Mouse (Mus musculus): Measurements from ENCODE around the gene Atp2a2.

Gene Atp2a2

DNA sequence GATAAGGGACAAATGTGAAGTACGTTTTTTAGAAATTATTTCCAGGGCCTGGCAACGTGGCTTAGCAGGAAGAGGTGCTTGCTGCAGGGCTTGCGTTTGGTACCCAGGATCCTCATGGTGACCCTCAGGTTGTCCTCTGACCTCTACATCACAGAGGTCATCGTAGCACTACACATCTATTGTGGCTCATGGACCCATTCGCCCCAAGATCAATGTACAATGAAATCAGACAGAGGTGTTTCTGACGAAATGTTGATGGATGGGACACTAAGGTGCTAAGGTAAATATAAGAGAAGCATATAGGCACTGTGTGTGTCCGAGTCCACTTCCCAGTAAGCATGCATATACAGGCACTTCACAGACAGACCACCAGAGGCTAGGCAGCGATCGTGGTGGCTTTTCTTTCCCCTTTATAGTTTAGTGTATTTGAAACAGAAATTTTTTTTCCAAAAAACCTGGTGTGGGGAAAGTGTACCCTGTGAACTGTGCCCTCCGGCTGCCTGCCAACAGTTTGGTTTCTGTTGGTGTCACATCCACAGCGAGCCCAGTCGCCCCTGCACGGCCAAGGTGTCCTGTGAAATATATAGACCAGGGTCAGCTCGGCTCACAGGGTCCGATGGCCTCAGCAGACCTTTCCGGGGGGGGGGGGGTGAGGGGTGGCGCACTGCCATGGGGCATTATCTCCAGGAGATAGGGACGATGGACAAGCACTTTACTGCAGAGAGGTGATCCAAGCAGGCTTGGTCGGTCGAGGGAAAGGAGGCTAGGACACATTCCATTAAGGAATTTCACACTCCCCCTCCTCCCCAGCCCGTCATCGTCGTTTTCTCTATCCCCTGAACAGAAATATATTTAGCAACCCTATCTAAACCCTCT is 18.5 kb upstream of the Atp2a2 start:
- no peak for DNase-seq (ENCODE audit: low read depth, low spot score)

DNA sequence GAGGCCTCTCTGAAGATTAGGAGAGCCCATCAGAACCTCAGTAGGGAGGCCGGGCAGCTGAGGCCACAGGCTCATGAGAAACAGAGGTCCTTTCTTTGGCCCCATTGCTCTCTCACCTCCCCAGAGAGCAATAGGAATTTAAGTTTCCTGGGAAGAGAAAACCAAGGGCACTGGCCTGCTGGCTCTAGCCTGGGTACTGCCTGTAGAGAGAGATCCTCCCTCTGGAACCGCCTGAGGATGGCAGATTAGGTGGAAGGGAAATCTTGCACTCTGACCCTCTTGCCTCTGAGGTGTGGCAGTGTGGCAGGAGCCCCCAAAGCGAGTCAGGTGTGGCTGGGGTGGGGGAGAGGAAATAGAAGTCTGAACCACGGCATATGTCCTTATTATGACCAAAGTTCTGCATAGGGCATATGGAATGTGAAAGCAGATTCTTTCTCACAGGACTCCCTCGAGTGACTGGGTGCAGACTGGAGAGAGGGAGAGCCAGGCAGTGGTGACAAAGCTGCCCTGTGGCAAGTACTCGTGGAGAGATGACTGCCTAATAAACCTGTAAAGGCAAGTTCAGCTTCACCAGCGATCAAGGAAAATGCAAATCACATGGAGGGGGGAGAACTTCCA is 17.1 kb upstream of the Atp2a2 start:
- no peak for DNase-seq (ENCODE audit: low read depth, low spot score)

DNA sequence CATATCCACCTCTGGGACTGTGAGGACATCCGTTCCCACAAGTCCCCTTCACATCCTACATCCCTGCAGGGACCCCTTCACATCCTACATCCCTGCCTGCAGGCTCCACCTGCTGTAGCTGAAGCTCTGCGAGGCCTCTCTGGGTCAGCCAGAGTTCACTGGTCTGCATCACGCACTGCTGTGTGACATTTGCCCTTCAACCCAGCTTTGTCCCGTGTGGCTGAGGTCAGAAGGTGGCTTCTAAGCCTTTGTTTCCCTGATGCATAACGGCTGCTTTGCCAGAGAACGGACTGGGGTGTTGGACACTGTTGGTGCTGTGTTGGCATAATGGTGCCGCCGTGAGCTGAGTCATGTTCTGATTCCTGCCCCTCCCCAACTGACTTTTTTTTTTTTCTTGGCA is 16.2 kb upstream of the Atp2a2 start:
- DNase-seq (ENCODE audit: low read depth, low spot score): no peak

DNA sequence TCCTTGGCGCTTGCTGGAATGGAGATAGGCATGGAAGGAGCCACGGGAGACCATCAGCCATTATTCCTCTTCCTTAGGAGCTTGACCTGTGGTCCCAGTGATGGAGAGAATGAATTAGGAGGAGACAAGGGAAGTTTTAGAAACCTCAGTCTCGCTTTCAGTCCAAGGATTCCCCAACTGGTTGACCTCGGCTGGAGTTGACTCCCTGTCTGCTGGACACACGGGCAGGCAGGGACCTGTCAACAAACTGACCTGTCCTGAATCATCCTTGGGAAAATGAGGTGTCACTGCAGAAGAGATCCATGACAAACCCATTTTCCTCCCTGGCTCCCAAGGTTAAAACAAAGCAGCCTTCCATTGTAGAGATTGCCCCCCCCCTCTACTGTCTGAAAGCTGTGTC is 14.9 kb upstream of the Atp2a2 start:
- no peak for DNase-seq (ENCODE audit: low read depth, low spot score)

DNA sequence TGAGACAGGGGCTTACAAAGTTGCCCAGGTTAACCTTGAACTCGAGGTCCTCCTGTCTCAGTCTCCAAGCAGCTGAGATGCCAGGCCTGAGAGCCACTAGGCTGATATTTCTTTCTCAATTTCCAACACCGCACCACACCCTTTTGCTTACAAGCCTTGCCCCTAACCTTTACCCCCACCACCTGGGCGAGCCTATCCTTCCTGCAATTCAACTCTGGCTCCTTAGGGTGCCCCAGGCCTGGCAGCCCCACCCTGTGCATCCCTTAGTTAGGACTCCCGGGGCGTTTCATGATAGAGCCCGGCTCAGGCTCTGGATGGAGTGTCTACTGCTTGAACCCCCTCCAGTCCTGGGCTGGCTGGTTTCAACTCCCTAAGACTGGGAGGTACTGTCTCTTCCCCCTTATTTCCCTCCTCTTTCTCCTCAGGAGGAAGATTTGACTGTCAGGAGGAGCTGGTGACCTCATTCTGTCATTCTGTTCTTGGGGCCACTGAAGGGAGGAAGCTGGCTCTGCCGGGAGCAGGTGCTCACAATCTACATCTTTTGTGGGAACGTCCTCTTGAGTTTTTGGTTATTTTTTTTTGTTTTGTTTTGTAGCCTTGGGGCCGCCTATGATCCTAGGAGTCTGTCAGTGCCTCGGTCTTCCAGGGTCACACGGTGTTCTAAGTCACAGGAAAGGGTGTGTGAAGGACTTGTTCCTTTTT is 14.2 kb upstream of the Atp2a2 start:
- DNase-seq (ENCODE audit: low read depth, low spot score): no peak

DNA sequence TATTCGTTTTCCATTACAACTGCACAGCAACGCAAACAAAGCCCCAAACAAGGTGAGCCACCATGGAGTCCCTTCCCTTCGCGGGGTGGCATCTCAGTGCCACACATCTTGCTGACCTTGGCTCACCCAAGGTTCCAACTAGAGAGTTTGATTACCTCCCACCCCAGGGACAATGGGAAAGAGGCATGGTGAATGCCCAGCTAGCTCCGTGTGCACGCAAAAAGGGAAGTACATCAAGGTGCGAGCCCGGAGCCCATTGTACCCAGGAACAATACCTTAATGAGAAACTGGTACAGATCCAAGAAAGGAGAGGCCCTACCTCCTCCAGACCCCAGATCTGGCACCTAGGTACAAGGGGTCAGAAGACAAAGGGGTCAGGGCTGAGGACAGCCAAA is 12.1 kb upstream of the Atp2a2 start:
- DNase-seq (ENCODE audit: low read depth, low spot score): no peak

DNA sequence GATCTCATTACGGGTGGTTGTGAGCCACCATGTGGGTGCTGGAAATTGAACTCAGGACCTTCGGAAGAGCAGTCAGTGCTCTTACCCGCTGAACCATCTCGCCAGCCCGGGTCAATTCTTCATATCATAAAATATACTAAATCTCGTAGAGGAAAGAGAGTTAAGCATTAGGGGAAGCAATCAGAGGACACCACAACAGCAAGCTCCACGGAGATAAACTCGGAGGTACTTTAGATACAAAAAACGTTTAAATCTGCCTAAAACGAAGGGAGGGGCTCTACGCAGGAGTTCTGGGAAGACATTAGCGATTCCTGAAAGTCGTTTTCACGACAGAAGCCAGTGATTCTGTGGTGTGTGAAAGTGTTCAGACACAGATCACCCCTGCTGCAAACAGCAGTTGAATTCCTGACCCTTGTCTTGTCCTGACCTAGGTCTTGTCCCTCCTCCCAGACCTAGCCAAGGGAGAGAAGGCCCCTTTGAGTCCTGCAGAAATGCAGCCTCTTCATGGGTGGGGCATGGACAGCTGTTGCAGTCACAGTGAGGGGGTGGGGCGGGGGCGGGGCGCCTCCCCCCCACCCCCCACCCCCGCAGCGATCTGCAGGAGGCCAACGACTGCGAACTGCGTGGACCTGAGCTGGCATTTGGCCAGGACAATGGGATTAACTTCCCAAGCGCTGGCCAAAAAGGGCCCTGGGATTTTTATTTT is 11.5 kb upstream of the Atp2a2 start:
- no peak for DNase-seq (ENCODE audit: low read depth, low spot score)

DNA sequence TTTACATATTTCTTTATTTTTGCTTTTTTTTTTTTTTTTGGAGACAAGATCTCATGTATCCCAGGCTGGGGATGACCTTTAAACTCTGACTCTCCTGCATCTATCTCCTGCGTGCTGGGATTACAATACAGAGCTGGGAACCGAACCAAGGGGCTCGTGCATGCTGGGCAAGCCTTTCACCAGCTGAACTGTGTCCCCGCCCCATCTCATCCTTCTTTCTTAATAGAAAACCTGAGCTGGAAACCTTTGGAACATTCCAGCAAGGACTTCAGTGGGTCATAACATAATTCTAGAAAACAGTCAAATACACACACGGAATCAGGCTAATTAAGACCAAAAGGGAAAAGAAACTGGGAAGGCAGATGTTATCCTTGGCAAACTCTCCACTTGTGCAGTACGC is 10.0 kb upstream of the Atp2a2 start:
- DNase-seq (ENCODE audit: low read depth, low spot score): no peak

DNA sequence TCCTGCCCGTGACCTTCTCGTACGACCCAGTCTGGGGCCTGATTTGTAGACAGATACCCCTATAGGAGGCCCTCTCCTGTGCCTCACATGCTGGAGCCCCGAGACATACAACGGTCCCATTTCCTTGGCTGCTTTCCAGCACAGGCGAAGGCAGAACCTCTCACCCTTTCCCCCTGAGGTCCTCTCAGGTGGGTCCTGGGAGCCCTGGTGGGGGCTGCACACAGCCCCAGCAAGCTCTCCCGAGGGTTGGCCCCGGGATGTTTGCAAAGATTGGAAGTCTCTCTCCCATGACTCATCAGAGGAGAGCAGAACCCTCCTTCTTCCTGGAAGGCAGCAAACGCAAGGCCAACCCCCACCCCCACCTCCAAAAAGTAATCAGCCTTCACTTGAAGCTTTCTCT is 9.4 kb upstream of the Atp2a2 start:
- peak; percentile 11 for DNase-seq (ENCODE audit: low read depth, low spot score)

DNA sequence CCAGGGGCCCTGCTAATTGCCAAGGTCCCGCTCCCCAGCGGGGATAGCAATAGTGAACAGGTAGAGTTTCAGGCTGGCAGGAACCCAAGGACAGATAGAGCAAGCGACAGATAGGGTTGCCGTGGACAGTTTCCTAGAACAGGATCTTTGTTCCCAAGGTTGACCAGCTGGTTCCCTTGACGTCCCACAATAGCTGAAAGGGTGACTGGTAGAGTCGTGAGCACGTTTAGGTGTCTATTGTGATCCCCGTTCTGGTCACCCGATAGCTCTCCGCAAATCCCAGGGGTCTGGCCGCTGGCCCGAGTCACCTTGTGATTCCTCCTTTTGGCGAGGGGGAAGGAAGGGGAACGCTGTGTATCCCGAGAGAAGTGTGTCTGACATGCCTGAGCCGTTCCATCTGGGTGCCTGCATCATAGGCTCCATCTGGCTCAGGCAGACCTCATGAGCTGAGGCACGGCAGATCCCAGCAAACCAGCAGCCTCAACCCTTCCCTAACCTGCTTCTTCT is 8.7 kb upstream of the Atp2a2 start:
- DNase-seq (ENCODE audit: low read depth, low spot score): no peak

DNA sequence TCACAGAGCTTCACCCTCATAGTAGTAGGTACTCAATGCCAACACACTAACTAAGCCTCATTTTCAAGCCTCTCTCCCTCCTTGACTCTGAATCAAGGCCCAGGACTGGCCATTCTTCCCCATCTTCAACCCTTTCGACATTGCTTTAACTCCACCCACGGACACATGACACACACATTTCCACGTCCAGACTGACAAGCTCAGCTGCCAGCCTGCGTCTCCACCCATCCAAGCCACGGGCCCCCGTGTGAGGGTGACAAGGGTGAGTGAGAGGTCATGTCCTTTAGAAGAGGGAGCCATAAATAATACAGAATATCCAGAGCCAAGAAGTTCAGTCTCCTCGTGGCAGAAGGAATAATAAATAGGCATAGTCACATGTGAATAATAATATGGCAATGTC is 7.6 kb upstream of the Atp2a2 start:
- no peak for DNase-seq (ENCODE audit: low read depth, low spot score)

DNA sequence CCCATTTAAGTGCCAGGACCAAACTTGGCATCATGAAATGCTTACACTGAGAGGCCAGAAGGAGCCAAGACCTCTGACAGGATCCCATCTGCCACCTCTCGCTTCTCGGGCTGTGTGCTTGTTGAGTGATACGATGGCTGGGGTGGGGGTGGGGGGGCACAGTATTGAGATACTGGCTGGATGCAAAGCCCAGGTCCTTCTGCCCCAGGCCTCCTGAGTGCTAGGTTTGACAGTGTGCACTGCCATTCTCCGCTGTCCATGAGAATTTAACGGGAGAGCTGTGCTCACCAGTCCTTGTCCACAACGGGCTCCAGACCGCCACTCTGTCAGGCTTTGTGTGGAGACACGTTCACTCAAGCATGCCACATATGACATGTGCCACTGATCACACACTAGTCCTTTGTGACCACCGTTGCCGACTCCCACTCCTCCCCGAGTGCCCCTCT is 6.9 kb upstream of the Atp2a2 start:
- DNase-seq (ENCODE audit: low read depth, low spot score): no peak

DNA sequence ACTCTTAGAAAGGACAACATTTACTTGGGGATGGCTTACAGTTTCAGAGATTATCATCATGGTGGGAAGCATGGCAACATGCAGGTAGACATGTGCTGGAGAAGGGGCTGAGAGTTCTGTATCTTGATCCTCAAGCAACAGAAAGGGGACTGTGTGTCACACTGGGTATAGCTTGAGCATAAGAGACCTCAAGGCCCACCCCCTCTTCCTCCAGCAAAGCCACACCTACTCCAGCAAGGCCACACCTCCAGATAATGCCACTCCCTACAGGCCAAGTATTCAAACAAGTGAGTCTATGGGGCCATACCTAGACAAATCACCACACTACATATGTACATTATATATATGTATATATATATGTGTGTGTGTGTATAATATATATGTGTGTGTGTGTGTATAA is 5.4 kb upstream of the Atp2a2 start:
- no peak for DNase-seq (ENCODE audit: low read depth, low spot score)

DNA sequence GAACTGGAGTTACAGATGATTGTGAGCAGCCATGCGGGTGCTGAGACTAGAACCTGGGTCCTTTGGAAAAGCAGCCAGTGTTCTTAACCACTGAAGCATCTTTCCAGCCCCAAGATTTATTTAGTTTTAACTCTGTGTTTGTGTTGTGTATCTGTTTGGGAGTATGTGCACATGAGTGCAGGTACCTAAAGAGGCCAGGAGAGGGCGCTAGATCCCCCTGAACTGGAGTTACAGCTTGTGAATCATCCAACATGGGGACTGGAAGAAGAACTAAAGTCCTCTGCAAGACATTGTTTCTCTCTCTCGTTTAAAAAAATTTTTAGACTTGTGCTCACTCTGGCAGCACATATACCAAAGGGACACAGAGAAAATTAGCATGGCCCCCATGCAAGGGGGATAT is 4.4 kb upstream of the Atp2a2 start:
- no peak for DNase-seq (ENCODE audit: low read depth, low spot score)

DNA sequence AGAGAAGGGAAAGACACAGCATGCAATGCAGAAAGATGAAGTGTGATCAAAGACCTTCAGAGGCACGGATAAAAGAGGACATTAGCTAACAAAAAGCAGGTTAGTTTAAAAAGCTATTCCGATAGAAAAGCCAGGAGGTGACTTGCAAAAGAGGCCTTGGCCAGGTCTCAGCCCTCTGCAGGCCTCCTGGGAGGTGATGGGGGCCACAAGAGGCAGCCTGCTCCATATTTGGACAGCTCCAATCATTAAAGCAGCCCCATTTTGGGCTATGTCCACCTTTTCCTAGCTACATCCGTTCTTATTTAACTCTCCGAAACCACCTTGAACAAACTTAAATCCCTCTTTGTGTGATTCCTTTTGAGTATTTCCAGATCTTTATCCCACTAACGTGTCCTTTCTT is 3.5 kb upstream of the Atp2a2 start:
- DNase-seq (ENCODE audit: low read depth, low spot score): no peak

DNA sequence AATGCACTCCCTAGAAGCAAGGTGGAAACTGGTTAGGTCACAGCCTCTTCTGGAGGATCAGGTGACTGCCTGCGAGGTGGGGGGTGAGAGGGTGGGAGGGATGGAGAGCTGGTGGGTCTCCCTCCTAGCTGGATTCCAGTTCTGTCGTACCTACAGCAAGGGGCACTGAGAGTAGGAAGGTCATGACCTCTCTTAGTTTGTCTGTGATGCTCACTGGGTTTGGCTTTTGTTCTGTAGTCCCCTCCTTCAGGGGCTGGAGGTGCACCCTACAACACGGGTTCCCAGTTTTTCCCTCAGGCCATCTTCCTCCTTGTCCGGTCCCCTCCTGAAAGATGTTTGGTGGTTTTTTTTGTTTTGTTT is 1.7 kb upstream of the Atp2a2 start:
- DNase-seq (ENCODE audit: low read depth, low spot score): no peak

DNA sequence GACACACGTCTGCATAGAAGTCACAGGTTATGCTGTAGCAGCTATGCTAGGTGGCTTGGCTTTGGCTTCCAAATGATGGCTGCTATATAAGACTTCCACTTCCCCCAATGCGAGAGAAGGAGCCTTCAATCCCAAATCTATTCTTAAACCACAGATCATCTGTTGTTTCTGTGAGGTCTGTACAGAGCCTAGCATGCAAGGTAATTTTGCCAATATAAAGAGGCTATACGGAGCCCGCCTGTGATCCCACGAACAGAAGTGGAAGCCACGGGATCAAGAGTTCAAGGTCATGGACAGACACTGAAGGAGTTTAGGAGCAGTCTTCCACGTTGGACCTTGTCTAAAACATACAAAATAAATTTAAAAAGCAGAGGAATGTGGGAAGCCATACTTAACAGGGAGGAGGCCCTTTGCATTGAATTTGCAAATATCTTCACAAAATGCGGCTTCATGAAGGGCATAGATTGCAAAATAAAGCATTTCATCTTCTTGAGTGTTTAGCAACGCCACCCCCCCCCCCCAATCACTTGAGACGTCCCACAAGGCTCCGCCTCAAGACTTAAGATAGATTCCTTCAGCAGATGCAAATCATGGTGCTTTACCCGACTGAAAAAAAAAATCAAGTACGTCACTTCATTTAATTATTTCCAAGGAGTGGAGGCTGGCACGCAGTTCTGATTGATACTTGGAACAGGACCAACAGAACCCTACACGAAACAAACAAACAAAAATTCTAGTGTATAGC is 1.2 kb upstream of the Atp2a2 start:
- peak; percentile 18 for DNase-seq (ENCODE audit: low read depth, low spot score)

DNA sequence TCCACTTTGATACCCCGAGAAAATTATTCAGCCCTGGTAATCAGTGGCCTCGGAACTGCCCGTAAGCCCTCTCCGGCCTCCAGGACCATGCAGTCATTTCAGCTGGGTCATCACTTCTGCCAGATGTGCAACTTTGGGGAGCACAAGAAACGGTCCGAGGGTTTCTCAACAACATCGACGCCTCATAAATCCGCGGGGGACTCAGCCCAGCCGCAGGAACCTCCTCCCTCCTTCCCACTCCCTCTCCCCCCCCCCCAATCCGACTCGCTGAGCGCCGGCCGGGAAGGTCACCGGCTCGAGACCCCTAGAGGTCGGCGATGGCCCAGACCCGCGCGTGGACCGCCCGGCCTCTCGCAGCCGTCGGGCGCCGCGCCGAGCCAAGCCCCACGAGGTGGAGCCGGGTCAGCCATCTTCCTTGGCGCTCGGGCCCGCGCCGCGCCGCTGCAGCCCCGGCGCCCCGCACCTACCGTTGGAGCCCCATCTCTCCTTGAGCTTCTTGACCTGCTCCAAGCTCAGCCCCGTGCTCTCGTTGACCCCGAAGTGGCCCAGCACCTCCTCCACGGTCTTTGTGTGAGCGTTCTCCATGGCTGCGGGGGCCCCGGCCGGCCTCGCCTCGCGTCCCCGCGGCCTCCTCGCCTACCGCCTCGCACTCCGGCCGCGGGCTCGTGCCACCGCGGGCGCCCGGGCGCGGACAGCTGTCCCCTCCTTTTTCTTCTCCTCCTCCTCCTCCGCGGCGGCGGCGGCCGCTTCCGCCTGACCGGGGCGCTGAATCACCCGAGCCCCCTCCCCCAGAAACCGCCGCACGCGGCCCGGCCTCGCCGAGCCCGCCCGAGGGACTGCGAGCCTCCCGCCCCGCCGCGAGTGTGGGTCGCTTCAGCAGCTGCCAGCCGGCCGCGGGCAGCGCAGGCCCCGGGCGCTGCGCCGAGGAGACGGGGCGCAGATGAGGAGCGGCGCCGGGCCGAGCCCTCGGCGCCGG is 636 bp downstream of the Atp2a2 start:
- peak; percentile 64 for DNase-seq (ENCODE audit: low read depth, low spot score)

DNA sequence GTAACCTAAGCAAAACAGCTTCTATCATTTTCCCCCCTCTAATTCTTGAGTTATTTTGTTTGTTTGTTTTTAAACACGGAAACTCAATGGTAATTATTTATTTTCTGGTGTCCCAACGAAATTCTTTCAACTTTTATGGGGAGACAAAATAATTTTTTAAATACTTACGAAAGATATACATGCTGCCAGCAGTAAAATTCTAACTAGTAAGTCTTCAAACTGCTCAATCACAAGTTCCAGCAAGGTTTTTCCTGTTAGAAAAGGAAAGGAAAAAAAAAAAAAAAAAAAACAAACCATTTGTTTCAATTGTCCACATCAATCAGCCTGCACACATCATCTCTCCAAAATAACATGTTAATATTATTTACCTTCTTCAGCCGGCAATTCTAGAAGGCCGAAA is 1.5 kb downstream of the Atp2a2 start:
- DNase-seq (ENCODE audit: low read depth, low spot score): no peak

DNA sequence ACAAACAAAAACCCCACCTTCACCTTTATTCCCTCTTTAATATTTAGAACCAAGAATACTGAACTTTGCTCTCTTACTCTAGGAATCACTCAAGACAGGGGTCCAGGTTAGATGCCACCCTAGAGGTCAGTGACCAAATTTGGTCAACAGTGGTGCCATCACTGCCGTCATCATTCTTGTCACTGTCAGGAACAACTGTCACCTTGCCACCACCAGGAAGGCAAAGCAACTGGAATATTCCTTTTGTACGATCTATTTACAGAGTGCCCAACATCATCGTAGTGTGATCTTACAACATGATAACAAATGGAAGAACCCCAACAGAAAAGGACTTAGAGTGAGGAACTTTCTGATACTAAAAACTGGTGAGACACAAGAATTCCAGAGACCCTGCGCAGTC is 1.9 kb downstream of the Atp2a2 start:
- peak; percentile 33 for DNase-seq (ENCODE audit: low read depth, low spot score)
